Mouse (Mus musculus) hindbrain, postnatal 0 days (tissue): ENCODE data around the gene Alg1. TPM values are rescaled to one million over a fixed set of nuclear protein-coding genes. Genes with fewer than 3 reads are reported as not detected.

ENCODE experiments used
- ATAC-seq: fragments of 200-750 bp; cut with Nextera tagmentation; 2 replicates; pipeline ENCODE4 v1.8.0; 2017; ENCODE audit warnings: mild to moderate bottlenecking, moderate TSS enrichment, moderate library complexity
- DNase-seq: peaks from one replicate; pipeline ENCODE4 v3.0.0-alpha.2; 2015; ENCODE audit warnings: low spot score
- H3K27ac ChIP-seq: fragments of 300-500 bp; sonication (generic); 2 replicates; pipeline ENCODE4 v1.5.1; 2014; ENCODE audit warnings: mild to moderate bottlenecking
- H3K27me3 ChIP-seq: fragments of 300-500 bp; sonication (generic); 2 replicates; pipeline ENCODE4 v1.6.1; 2014; ENCODE audit warnings: low read length, mixed read lengths; ENCODE audit not compliant: insufficient read depth
- H3K36me3 ChIP-seq: fragments of 300-500 bp; sonication (generic); 2 replicates; pipeline ENCODE4 v1.6.1; 2014; ENCODE audit warnings: low read length, mixed read lengths; ENCODE audit not compliant: insufficient read depth
- H3K4me1 ChIP-seq: fragments of 300-500 bp; sonication (generic); 2 replicates; pipeline ENCODE4 v1.6.1; 2014; ENCODE audit warnings: antibody characterized with exemption, low read length, mixed read lengths; ENCODE audit not compliant: insufficient read depth
- H3K4me2 ChIP-seq: fragments of 300-500 bp; sonication (generic); 2 replicates; pipeline ENCODE4 v1.6.1; 2014; ENCODE audit warnings: low read depth, mild to moderate bottlenecking, low read length, moderate library complexity, mixed read lengths
- H3K4me3 ChIP-seq: fragments of 300-500 bp; sonication (generic); 2 replicates; pipeline ENCODE4 v1.5.1; 2014; ENCODE audit warnings: low read length
- H3K9ac ChIP-seq: fragments of 300-500 bp; sonication (generic); replicated peaks from 2 replicates; pipeline ENCODE4 v1.6.1; 2014; ENCODE audit warnings: mild to moderate bottlenecking, low read length, moderate library complexity, mixed read lengths
- H3K9me3 ChIP-seq: fragments of 300-500 bp; sonication (generic); 2 replicates; pipeline ENCODE4 v1.6.1; 2016; ENCODE audit warnings: low read length, mixed read lengths
- CTCF ChIP-seq: IDR thresholded peaks from 2 replicates; pipeline ENCODE4 v1.5.1; 2016; ENCODE audit warnings: antibody characterized with exemption, control low read depth, low read depth
- WGBS: fragments of 180-500 bp; shearing (Covaris S2); extraction: QIAGEN DNeasy Blood & Tissue Kit; methylation state at CpG from one replicate; pipeline ENCODE4 v1.1.7; 2014; 5-methylcytosine and 5-hydroxymethylcytosine counted together
- polyA plus RNA-seq: library from polyadenylated mRNA; unstranded; fragments of >200 nt; fragmentation: Nextera tagmentation; extraction: Ambion mirVana; gene quantifications from 2 replicates; pipeline ENCODE4 v1.2.1, GENCODE M21; 2015
- total RNA-seq: library from RNA; depleted of rRNA; stranded (reverse); fragments of >200 nt; gene quantifications from 2 replicates; pipeline ENCODE4 v1.2.3, GENCODE M21; 2014

Alg1 gene
- total and polyA plus RNA-seq, 2 experiments from 2014 or later: 38.9 to 44.4 TPM

DNA sequence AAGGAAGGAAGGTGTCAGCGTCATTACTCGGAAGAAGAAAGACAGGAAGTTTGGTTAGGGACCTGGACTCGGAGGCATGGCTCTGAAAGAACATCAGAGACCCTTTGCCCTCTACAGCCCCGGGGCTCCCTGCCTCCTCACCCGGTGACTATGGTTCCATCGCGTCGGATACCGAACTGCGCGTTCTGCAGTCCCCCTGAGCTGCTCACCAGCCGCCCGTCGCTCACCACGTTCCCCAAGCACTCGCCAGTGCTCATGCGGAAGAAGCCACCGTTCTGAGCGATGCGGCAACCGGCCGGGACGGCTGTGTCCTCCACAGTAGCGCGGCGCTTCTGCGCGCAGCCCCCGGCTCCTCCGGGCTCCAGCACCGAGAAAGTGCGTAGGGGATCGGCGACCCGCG is 30.2 kb upstream of the Alg1 start:
- H3K4me2 ChIP-seq: peak overlapping the region; percentile 75
- no peak overlapping the region for H3K27ac ChIP-seq
- TF ChIP-seq CTCF: no peak
- H3K27me3 ChIP-seq: no peaks in the 10 kb centered on the region
- DNase-seq (no peak), ATAC-seq (no peak)
- WGBS: 2% methylated on average over 36 of the region's 36 CpGs
- peaks cover 11% of the 10 kb centered on the region; the same call in 1 of the 2 replicates for H3K4me1 ChIP-seq
- peaks cover 11% of the 10 kb centered on the region for H3K36me3 ChIP-seq
- H3K4me3 ChIP-seq: peak overlapping the region; percentile 78
- no peaks in the 10 kb centered on the region for H3K9me3 ChIP-seq
- peak overlapping the region; percentile 54 for H3K9ac ChIP-seq

DNA sequence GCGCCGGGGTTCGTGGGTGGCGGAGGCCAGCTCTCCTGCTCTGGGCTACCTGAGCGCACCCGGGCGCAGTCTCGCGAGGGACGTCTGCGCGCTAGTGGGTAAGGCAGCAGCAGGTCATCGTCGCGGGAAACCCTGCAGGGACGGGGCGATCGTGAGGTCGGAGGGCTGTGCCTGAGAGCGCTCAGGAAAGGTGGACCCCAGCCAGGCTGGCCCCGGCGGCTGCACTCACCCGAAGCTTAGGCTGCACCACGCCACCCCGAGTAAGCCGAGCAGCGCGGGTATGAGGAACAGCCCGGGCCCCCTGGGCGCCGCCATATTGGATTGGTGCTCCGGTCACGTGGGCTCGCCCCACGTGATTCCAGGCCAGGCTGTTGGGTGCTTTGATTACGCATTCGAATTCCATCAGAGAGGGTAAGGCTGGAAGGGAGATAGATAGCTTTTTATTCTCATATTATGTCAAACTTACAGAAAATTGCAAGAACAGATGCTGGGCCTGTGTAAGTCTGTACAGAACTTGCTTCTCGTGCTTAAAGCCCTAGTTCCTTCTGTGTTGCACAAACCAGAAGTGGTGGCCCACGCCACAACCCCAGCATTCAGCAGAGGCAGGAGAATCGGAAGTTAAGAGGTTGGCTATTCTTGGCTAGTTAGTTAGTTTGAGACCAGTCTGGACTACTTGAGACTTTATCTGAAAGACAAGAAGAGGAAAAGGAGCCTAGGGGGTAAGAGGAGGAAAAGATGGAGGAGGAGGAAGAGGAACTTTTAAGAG is 29.6 kb upstream of the Alg1 start, which contains the start of gene Nagpa:
Gene Nagpa (minus strand): TSS at position 345 of the 766 bp plus-strand sequence.
- H3K9me3 ChIP-seq: no peaks in the 10 kb centered on the region
- peak within 1 kb of the TSS; percentile 78 for H3K4me3 ChIP-seq
- ATAC-seq (peak; percentile 93), DNase-seq (peak; percentile 92)
- 3% methylated on average over 40 of the region's 40 CpGs for WGBS
- H3K9ac ChIP-seq: peak within 1 kb of the TSS; percentile 54
- peak within 1 kb of the TSS; percentile 75 for H3K4me2 ChIP-seq
- H3K4me1 ChIP-seq: peaks cover 11% of the 10 kb centered on the region; the same call in 1 of the 2 replicates
- H3K27ac ChIP-seq: no peak within 1 kb of the TSS
- no peaks in the 10 kb centered on the region for H3K27me3 ChIP-seq
- no peak for TF ChIP-seq CTCF
- peaks cover 10% of the 10 kb centered on the region for H3K36me3 ChIP-seq

- no peaks in the 10 kb centered on the region for H3K36me3 ChIP-seq
- no peak overlapping the region for H3K4me2 ChIP-seq
- ATAC-seq (no peak), DNase-seq (no peak)
- H3K9me3 ChIP-seq: no peaks in the 10 kb centered on the region
- peaks cover 11% of the 10 kb centered on the region; the same call in 1 of the 2 replicates for H3K4me1 ChIP-seq
- no peak for TF ChIP-seq CTCF
- no peak overlapping the region for H3K4me3 ChIP-seq
- H3K27ac ChIP-seq: no peak overlapping the region
- 93% methylated on average over 5 of the region's 5 CpGs for WGBS
- H3K9ac ChIP-seq: no peak overlapping the region
- 0 out of 2 replicates have a peak, but pooled peaks cover 3% of the 10 kb centered on the region for H3K27me3 ChIP-seq
These were observed 27.9 kb upstream of the Alg1 start for GRCm38 (mm10) chr16:5205431-5205970.

DNA sequence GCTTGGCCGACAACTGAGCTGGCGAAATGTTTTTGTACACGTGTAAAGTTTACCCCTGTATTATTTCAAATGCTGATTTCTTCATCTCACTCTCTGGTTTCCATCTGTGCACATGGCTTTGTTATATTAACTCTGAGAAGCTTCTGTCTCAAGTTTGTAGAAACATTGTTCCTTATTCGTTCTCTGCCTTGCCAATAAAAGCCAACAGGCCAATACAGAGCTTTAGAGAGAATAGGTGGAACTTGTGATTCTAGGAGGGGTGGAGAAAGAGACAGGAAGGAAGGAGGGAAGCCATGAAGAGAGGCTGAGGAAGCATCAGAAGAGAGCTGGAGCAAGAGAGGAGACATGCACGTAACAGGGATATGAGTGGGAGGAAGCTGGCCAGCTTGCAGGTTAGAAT is 27.4 kb upstream of the Alg1 start:
- no peak overlapping the region for H3K4me3 ChIP-seq
- H3K36me3 ChIP-seq: no peaks in the 10 kb centered on the region
- no peak for TF ChIP-seq CTCF
- whole genome bisulfite sequencing: 71% methylated on average over 5 of the region's 5 CpGs
- H3K9ac ChIP-seq: no peak overlapping the region
- DNase-seq (no peak), ATAC-seq (no peak)
- no peaks in the 10 kb centered on the region for H3K9me3 ChIP-seq
- 0 out of 2 replicates have a peak, but pooled peaks cover 3% of the 10 kb centered on the region for H3K27me3 ChIP-seq
- no peak overlapping the region for H3K4me2 ChIP-seq
- no peak overlapping the region for H3K27ac ChIP-seq
- peaks cover 11% of the 10 kb centered on the region; the same call in 1 of the 2 replicates for H3K4me1 ChIP-seq

- Histone ChIP-seq H3K4me2 (no peak overlapping the region), H3K27me3 (0 out of 2 replicates have a peak, but pooled peaks cover 3% of the 10 kb centered on the region), H3K9ac (no peak overlapping the region), H3K27ac (no peak overlapping the region), H3K4me3 (no peak overlapping the region), H3K36me3 (no peaks in the 10 kb centered on the region), H3K9me3 (no peaks in the 10 kb centered on the region), H3K4me1 (no peaks in the 10 kb centered on the region)
- 73% methylated on average over 2 of the region's 2 CpGs for WGBS
- TF ChIP-seq CTCF: no peak
- DNase-seq (no peak), ATAC-seq (no peak)
These were observed 23.1 kb upstream of the Alg1 start for GRCm38 (mm10) chr16:5210365-5210764.

- DNase-seq (no peak), ATAC-seq (no peak)
- Histone ChIP-seq H3K4me3 (no peak overlapping the region), H3K36me3 (no peaks in the 10 kb centered on the region), H3K27me3 (0 out of 2 replicates have a peak, but pooled peaks cover 3% of the 10 kb centered on the region), H3K9me3 (no peaks in the 10 kb centered on the region), H3K27ac (no peak overlapping the region), H3K4me1 (no peaks in the 10 kb centered on the region), H3K4me2 (no peak overlapping the region), H3K9ac (no peak overlapping the region)
- no peak for TF ChIP-seq CTCF
- WGBS: 87% methylated on average over 3 of the region's 3 CpGs
These were observed 21.3 kb upstream of the Alg1 start for GRCm38 (mm10) chr16:5212150-5212549.
